Mouse (Mus musculus): Measurements from ENCODE around the gene Neurog1.

GRCm38 (mm10) chr13:56216090-56216489 lies 35.9 kb downstream of the Neurog1 start:
- TF ChIP-seq CTCF (IDR thresholded peaks at IDR 0.05; ENCODE audit: borderline replicate concordance, control insufficient read depth, extremely low read depth, insufficient read depth, low read length, poor library complexity), result no peak
- TF ChIP-seq POLR2A (IDR thresholded peaks at IDR 0.05; ENCODE audit: control insufficient read depth, extremely low read depth, insufficient read depth, low read length, poor library complexity), result no peak

Measured in thymus, adult 2 months (tissue).